Mouse (Mus musculus) lung, postnatal 36 days (tissue): ENCODE measurements around the gene Nedd4.

Experiments used
- DNase-seq: peaks from one replicate; pipeline ENCODE4 v3.0.0; 2022; ENCODE audit warnings: mixed read lengths

The Nedd4 gene

DNA sequence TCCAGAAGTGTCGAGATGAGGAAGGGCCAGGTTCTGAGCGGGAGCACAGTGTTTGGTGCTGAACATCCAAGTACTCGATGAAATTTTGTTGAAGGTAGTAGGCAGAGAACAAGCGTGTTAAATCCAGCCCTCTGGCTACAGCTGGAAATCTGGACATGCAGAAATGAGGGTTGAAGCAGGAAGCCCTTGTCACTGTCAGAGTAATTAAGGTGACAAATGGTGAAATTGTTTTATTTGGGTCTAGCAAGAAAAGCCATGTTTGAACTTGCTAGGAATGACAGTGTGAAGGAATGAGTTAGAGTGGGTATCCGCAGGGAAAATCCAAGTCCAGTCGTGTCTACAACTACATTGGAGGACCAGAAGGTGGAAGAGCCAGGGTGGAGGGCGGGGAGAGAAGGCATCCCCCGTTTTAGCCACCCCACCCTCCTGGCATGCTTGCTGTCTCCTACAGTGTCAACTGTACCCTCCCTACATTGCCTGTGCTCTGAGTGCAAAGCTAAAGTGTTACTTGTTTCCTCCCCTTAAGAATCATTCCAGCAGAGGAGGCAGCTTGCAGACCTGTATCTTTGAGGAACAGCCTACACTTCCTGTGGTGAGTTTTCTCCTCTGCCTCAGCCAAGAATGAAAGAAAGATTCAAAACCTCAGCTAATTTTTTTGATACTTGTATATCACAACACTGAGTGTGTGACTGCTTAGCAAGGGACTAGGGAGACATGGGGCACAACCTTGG lies 62.5 kb downstream of the Nedd4 start:
- DNase-seq = no peak

DNA sequence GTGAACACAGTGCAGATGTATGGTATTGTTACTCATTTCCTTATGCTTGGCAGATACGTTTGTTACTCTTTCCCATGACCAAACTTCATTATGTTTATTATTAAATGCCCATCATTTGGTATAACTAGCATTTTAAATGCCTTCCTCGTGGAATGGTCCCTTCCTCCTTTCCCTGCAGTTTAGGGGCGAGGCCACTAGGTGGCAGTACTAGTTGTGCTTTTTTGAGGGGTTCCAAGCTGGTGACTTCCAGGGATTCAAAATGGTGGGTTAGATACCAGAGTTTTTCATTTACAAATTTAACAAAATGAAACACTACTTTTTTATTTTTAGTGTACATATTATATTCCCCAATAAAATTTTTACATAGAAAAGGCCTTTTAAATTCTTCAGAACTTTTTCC lies 71.8 kb downstream of the Nedd4 start:
- peak; percentile 65 for DNase-seq

DNA sequence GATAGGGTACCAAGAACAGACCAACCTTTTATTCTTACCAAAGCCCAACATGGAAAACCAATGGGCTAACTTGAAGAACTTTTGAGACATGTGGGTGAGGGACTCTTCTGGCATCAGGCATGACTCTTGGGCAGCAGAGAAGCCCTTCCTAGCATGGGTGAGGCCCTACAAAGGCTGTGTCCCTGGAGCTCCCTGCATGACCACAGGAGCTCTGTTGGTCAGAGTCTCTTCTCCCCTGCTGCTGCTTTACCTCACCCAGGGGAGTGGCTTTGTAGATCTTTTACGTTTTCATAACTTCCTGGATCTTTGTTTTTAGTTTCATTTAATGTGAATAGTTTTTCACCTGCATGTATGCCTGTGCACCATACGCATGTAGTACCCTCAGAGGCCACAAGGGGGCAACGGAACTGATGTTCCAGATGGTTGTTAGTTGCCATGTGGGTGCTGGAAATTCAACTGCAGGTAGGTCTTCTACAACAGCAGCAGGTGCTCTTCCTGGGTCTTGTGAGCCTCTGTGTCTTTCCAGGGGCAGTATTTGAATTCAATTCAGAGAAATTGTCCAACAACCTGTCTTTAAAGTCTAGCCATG lies 73.8 kb downstream of the Nedd4 start:
- peak; percentile 76 for DNase-seq

DNA sequence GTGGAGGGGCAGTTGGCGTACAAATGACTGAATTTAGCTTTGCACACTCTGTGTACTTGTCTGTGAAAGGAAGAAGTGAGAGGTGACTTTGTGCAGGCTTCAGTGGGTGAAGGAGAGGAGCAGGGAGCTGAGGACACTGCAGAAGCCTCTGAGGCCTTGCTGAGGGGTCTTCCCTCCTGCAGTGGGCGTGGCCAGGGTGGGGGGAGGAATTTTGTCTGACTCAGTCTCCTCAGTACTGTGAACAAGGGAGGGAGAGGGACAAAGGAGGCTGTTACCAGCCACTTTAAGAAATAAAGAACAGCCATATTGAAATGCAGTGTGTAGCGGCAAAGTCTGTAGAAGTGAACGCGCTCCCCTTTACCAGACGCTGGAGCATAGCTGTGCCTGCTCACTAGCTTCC lies 79.1 kb downstream of the Nedd4 start:
- DNase-seq = no peak

DNA sequence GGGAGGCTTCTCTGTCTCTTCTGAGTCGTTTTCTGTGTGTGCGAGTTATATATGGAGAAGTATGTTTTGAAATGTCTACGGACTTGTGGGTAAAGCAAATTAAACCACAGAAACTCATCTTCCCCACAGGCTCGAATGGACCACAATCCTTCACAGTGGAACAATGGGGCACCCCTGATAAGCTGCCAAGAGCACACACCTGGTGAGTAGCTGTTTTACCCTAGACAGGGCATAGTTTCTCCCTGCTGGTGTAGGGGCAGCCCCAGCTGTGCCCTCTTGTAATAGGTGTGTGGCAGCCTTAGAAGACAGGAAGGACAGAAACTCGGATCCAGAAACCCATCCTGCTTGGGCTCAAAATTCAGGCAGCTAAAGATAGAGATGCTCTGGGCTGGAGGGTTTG lies 84.1 kb downstream of the Nedd4 start:
- no peak for DNase-seq

DNA sequence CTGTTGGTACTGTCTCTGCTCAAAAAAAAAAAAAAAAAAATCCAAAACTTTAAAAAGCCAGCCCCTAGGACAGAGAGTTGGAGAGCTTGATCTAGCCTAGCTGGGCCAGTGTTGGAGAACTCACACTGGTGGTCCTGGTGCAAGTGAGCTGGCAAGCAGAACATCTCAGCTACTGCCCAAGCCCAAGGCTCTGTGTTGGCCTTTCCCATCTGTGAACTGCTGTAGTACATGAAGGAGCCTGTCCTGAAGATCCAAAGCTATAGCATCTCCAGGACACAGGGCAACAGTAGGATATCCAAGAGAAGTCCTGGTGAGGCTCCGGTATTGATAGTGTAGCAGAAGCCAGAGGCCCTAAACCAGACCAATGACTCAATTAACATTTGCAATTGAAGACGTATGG lies 88.1 kb downstream of the Nedd4 start:
- no peak for DNase-seq

DNA sequence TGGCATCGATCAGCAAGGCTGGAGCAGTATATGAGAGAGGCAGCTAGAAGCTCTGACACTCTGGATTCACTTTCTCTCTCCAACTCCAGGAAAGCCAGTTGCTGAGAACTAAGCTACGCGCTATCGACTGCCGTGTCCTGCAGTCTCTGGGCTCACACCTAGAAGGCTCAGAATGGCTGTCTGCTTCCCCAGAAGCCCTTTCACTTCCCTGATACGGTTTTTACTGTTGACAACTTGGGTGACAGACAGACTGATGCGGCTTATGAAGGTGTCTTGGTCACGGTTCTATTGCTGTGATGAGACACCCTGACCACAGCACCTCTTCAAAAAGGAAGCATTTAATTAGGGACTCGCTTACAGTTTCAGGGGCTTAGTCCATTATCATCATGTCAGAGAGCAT lies 90.5 kb downstream of the Nedd4 start:
- peak; percentile 8 for DNase-seq

DNA sequence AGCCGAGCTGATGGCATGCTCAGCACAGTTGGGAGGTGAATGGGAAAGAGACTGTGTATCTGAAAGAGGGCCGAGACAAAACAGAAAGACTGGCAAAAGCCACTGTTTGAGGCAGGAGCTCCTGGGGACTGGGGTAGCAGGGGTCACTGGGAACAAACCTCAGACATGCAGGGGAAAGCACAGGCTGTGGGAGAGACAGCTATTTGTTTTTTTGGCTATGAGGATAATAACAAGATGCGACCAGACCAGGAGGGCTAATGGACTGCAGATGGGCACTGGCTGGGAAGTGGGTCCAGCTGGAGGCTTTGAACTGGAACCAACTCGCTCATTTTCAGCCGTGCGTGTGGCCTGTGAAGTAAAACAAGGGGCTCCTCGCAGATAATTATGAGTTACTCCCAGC lies 91.6 kb downstream of the Nedd4 start:
- DNase-seq = no peak

DNA sequence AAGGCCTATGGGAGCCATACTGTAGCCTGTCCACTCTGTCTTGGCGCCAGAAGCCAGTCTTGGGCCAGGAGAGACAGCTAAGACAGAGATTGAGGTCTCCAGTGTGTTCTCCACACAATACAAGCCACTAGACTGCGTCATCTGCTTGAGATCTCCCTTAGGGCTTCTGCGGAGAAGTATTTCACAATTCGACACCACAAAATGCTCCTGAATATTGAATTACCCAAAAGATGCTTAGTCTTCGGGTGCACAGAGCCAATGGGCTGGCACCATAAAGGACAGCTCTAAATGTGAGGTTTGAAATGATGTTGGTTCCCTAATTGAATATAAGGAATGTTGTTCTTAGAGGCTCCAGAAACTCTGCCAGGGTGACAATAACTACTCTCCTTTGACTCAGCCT lies 95.0 kb downstream of the Nedd4 start:
- no peak for DNase-seq

DNA sequence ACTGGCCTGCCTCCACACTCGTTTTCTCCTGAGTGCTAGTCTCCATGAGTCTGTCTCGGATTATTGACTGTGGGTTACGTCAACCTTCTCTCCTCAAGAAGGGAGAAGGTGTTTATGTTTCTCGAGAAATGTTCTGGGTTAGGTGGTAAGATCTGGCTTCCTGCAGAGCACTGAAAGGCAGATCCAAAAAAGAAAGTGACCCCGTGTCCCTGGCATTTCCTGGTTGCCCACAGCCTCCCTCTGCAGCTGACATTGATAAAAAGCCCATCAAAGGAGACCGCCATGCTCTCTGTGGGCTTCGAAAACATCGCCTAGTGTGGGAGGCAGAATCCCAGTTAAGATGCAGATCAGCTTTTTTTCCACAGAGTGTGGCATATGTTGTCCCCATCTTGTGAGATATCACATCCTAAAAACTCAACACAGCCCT lies 96.6 kb downstream of the Nedd4 start:
- no peak for DNase-seq

DNA sequence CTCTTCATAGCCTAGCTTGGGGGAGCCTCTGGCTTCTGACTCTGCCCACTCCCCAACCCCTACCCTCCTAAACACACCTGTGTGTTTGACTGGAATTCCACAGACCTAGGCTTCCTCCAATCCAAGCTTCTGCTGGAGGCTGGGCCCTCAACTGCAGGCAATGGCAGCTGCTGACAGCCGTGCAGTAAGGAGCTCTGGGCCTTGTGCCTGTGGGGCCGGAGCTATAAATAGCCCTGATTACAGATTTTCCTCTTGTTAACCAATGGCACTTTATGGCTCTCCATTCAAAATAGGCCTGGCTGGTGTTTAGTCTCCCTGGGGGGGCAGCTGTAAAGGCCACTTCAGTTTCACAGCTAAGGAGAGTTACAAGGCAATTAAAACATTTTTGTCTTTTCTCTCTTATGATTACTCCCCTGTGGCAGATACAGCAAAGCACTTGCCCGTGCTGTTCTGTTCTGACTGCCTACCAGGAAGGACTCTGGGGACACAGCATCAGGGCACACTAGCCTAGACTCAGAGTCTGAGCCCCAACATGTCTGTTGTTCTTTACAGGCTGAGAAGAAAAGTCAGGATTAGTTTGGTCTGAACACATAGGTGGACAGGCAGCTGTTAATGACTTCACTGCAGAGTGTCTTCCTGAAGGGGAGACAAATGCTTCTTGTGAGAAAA lies 101.0 kb downstream of the Nedd4 start:
- DNase-seq = peak; percentile 17

DNA sequence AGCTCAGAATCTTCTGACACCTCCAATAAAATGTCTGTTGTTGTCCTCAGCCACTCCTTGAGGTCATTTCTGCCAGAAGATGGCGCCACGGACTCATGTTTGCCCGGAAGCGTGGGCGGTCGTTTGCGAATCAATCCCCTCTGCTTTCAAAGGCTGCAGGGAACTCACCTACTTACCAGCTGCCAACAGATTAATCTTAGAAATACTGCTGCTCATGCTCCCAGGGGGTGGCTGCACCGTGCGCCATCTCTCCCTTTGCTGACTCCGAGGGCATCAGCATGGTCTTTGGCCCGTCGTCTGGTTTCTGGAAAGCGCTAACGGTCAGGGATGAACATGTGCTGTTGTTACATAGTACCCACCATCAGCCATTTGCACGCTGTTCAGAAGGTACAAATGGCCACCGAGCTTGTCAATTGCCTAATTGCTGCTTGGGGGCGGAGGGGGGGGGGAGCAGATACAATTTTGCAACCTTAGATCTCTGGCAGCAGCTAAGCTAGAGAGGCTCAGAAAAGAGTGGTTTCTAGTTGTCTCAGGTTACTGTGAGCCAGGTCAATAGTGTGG lies 104.7 kb downstream of the Nedd4 start:
- DNase-seq = peak; percentile 94

DNA sequence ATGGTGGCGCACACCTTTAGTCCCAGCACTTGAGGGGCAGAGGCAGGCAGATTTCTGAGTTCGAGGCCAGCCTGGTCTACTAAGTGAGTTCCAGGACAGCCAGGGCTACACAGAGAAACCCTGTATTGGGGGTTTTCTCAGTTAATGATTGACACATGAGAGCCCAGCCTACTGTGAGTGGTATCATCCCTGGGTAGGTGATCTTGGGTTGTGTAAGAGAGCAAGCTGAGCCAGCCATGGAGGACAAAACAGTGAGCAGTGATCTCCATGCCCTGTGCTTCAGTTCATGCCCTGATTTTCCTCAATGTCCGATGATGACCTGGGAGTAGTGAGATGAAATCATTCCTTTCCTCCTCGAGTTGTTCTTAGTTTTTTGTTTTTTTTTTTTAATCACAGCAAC lies 112.9 kb downstream of the Nedd4 start:
- DNase-seq = no peak

DNA sequence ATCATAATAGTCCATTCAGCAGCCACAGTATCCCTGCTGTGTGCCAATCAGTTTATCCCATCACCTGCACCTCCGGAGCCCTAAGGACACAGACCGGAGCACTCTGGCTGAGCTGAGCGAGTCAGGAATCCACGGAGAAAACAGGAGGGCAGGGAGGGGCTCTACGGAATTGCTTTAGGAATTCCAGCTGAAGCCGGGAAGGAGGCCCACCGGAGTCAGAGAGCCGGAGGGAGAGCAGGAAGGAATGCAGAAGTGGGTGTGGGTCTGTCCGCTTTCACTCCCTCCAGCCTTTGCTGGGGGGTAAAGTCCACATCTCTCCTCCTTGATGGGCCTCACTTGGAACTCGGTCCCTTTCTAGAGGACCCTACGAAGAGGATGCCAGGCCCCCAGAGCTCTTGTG lies 116.9 kb downstream of the Nedd4 start:
- no peak for DNase-seq

DNA sequence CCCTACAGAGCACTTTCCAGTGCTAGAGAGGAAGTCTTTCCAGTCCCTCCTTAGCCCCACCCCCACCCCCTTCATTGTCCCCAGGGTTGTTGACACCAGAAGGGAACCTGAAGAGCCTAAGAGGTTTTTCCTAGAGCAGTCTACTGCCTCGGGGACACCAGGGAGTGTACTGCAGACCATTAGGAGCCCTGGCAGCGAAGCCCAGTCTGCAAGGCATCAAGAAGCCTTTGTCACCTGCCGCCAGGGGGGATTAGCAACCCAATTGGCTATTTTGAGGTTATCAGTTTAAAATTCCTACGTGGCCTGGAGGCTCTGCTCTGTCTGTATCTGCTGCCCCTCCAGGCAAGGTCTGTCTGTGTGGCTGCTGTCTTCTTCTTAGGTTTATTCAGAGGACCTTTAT lies 117.6 kb downstream of the Nedd4 start:
- no peak for DNase-seq

DNA sequence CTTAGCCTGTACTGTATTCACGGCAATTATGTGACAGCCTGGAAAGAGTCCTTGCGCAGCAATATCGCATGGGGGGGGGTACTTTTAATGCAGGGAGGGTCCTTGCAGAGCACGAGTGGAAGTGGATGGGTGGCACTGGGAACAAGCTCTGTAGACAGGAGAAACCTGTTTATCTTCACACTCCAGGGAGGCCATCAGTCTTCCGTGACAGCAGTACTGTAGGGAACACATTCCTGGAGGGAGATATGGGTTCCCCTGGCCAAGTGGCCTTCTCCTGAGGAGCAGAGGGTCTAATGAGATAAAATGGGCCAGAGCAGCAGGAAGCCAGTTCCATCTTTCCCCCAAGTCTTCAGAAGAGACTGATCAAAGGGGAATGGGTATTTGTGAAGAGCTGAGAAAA lies 118.5 kb downstream of the Nedd4 start:
- no peak for DNase-seq

DNA sequence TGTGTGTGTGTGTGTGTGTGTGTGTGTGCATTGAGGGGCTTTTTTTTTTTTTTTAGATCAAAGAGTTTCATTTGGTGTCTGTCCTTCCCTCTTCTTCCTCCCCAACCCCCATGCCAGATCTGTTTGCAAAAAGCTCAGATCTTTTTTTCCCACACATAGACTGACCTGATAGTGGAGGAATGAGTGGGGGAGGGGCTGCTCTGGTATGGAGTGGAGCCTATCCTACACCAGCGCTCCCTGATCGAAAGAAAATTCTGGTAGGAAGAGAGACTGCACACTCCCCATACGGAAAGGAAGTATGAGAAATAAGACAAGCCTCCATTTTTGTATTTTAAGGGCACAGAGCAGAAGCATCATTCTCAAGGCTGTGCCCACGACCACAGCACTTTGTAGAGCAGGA lies 119.3 kb downstream of the Nedd4 start:
- no peak for DNase-seq

DNA sequence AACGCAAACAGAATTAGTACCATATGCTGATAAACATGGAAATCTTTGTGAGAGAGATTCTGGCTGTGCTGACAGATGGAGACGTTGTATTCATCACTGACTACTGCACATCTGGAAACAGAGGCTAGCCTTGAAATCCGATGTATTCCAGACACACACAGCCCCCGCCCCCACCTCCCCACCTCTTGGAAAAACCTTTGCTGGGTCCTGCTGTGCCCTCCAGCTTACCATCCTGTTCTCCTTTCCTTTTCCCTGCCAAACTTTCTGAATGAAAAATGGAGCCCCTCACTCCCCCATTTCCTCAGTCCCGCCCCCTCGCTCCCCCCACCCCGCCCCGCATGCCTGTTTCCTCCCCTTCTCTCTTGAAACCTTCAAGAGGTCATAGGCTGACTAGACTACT lies 120.0 kb downstream of the Nedd4 start:
- no peak for DNase-seq

DNA sequence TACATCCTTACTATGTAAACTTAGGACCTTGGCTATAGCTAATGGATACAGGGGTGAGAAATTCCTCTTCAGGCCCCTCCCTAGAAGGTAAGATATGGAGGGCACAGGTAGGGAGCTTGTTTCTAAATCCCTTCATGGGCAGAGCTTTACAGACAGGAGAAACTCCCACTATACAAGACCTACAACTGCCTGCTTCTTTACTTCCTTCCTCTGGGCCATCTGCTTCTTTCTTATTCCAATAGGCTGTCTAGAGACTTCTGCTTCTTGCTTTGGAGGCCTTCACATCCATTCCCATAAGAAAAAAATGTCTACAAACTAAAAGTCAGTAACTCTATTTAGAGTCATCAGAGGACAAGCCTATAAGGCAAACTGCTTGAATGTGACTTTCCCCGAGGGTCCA lies 125.6 kb downstream of the Nedd4 start:
- DNase-seq = no peak

DNA sequence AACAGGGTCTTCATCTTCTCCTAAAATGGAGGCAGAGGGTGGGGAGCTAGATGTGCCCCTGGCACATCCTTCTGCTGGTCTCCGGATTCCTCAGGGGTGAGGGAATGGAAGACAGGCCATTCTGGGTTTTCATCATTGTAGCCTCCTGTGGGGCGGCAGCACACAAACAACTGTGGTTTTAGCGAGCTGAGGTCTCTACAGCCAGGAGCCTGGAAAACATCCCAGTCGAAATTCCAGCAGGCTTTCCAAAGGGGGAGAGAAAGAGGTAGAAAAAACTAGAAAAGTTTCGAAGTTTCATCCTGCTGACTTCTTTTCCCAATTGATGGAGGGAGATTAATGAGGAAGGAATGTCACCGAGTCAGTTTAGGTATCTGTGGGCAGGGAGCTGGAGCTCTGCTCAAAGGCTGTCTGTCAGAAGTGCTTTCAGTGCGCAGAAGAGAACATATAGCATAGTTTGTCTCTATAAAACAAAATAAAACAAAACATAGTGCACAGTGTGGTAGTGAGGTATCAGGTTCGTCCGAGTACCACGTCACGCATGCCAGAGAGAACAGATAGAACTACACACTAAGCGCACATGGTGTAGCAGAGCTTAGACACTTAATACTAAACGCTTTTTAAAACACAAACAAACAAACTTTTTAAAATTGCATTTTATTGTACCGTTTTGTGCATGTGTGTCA lies 128.5 kb downstream of the Nedd4 start:
- no peak for DNase-seq

DNA sequence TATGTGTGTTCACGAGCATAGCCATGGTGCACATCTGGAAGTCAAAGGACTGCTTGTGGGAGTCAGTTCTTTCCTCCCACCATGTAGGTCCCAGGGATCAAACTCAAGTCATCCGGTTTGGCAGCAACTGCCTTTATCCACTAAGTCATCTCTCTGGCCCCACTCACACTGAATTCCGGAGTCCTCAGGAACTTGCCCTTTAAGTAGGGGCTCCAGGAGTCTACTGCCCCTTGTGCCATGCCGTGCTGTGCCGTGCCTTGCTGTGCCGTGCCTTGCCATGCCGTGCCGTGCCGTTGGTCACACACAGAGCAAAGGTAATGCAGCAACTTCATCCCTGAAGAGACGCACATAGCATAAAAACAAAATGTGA lies 129.1 kb downstream of the Nedd4 start:
- no peak for DNase-seq

DNA sequence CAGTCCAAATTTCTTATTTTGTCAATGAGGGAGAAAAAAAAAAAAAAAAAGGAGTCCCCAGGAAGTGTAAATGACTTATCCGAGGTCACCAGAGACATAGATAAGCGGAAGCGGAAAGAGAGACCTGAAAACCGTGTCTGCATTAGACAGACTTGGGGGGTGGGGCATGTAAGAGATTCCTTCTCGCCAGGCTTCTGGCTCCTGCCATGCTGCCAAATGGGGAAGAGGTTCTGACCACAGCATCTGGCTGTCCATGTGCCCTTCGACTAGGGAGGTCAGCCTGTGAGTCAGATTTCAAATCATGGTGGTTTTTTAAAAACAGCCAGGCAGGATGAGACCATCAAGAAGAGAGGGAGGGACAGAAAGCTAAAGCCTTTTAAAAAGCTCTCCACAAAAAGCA lies 129.5 kb downstream of the Nedd4 start:
- peak; percentile 63 for DNase-seq

DNA sequence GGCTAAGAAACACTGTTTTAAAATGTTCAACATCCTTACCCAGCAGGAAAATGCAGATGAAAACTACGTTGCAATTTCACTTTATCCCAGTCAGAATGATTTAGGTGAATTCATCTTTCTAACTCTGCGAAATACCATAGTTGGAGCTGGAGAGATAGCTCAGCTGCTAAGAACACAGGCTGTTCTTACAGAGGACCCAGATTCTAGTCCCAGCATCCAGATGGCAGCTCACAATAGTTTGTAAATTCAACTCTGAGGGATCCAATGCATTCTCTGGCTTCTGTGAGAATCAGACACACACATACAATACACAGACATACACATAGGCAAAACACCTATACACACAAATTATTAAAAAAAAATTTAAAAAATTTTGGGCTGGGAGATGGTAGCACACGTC lies 133.1 kb downstream of the Nedd4 start:
- no peak for DNase-seq
